Mouse (Mus musculus) forebrain, embryonic 11.5 days (tissue): ENCODE data around the gene Stn1. TPM values are rescaled to one million over a fixed set of nuclear protein-coding genes. Genes with fewer than 3 reads are reported as not detected.
A peak's percentile ranks its signal among the peaks of the same experiment; 100 is the strongest.

Experiments used
- ATAC-seq: fragments of 200-750 bp; cut with Nextera tagmentation; replicated peaks from 2 replicates; pipeline ENCODE4 v1.8.0; 2017; ENCODE audit warnings: moderate TSS enrichment; ENCODE audit not compliant: low FRiP score
- DNase-seq: peaks from one replicate; pipeline ENCODE4 v3.0.0-alpha.2; 2017; ENCODE audit warnings: low spot score
- H3K27ac ChIP-seq: fragments of 300-500 bp; sonication (generic); 2 replicates; pipeline ENCODE4 v1.5.1; 2014; ENCODE audit warnings: low read depth, low read length
- H3K27me3 ChIP-seq: fragments of 300-500 bp; sonication (generic); 2 replicates; pipeline ENCODE4 v1.6.1; 2014; ENCODE audit warnings: mild to moderate bottlenecking, low read length, mixed read lengths; ENCODE audit not compliant: control insufficient read depth, insufficient read depth
- H3K36me3 ChIP-seq: fragments of 300-500 bp; sonication (generic); 2 replicates; pipeline ENCODE4 v1.6.1; 2014; ENCODE audit warnings: mild to moderate bottlenecking, low read length, moderate library complexity, mixed read lengths; ENCODE audit not compliant: control insufficient read depth, insufficient read depth
- H3K4me1 ChIP-seq: fragments of 300-500 bp; sonication (generic); replicated peaks from 2 replicates; pipeline ENCODE4 v1.6.1; 2014; ENCODE audit warnings: low read length, mixed read lengths; ENCODE audit not compliant: control insufficient read depth, insufficient read depth
- H3K4me2 ChIP-seq: fragments of 300-500 bp; sonication (generic); 2 replicates; pipeline ENCODE4 v1.6.1; 2014; ENCODE audit warnings: low read depth, mild to moderate bottlenecking, low read length, moderate library complexity, mixed read lengths; ENCODE audit not compliant: severe bottlenecking
- H3K4me3 ChIP-seq: fragments of 300-500 bp; sonication (generic); 2 replicates; pipeline ENCODE4 v1.5.1; 2014; ENCODE audit warnings: low read depth, low read length
- H3K9ac ChIP-seq: fragments of 300-500 bp; sonication (generic); 2 replicates; pipeline ENCODE4 v1.6.1; 2014; ENCODE audit warnings: low read length
- H3K9me3 ChIP-seq: fragments of 300-500 bp; sonication (generic); 2 replicates; pipeline ENCODE4 v1.6.1; 2016; ENCODE audit warnings: low read length, mixed read lengths; ENCODE audit not compliant: control insufficient read depth
- WGBS: fragments of 180-500 bp; shearing (Covaris S2); extraction: QIAGEN DNeasy Blood & Tissue Kit; methylation state at CpG from one replicate; pipeline ENCODE4 v1.1.7; 2014; 5-methylcytosine and 5-hydroxymethylcytosine counted together
- polyA plus RNA-seq: library from polyadenylated mRNA; unstranded; fragments of >200 nt; fragmentation: Nextera tagmentation; extraction: Ambion mirVana; gene quantifications from 2 replicates; pipeline ENCODE4 v1.2.1, GENCODE M21; 2014

The Stn1 gene
- polyA plus RNA-seq, 1 experiment from 2014 or later: 54.9 TPM

GRCm38 (mm10) chr19:47549584-47549983 is 12.3 kb upstream of the Stn1 start:
- 89% methylated on average over 4 of the region's 4 CpGs for WGBS
- H3K4me2 ChIP-seq: no peak overlapping the region
- H3K9me3 ChIP-seq: no peaks in the 10 kb centered on the region
- no peak overlapping the region for H3K4me3 ChIP-seq
- no peak overlapping the region for H3K9ac ChIP-seq
- no peaks in the 10 kb centered on the region for H3K4me1 ChIP-seq
- DNase-seq (no peak), ATAC-seq (no peak)
- no peak overlapping the region for H3K27ac ChIP-seq
- no peaks in the 10 kb centered on the region for H3K27me3 ChIP-seq
- no peaks in the 10 kb centered on the region for H3K36me3 ChIP-seq

GRCm38 (mm10) chr19:47549174-47549573 is 11.9 kb upstream of the Stn1 start:
- Histone ChIP-seq H3K9me3 (no peaks in the 10 kb centered on the region), H3K4me1 (no peaks in the 10 kb centered on the region), H3K27me3 (no peaks in the 10 kb centered on the region), H3K4me3 (no peak overlapping the region), H3K4me2 (no peak overlapping the region), H3K9ac (no peak overlapping the region), H3K27ac (no peak overlapping the region), H3K36me3 (no peaks in the 10 kb centered on the region)
- 91% methylated on average over 9 of the region's 9 CpGs for WGBS
- ATAC-seq (no peak), DNase-seq (no peak)

- no peak overlapping the region for H3K4me3 ChIP-seq
- H3K9ac ChIP-seq: no peak overlapping the region
- no peaks in the 10 kb centered on the region for H3K4me1 ChIP-seq
- 92% methylated on average over 11 of the region's 11 CpGs for WGBS
- no peaks in the 10 kb centered on the region for H3K27me3 ChIP-seq
- H3K9me3 ChIP-seq: no peaks in the 10 kb centered on the region
- no peak overlapping the region for H3K27ac ChIP-seq
- no peak for ATAC-seq
- H3K36me3 ChIP-seq: no peaks in the 10 kb centered on the region
- H3K4me2 ChIP-seq: no peak overlapping the region
- no peak for DNase-seq
These were observed 11.2 kb upstream of the Stn1 start for GRCm38 (mm10) chr19:47548432-47549076.

- no peak overlapping the region for H3K4me3 ChIP-seq
- no peaks in the 10 kb centered on the region for H3K27me3 ChIP-seq
- no peaks in the 10 kb centered on the region for H3K36me3 ChIP-seq
- H3K27ac ChIP-seq: no peak overlapping the region
- H3K4me2 ChIP-seq: no peak overlapping the region
- H3K9ac ChIP-seq: no peak overlapping the region
- DNase-seq (no peak), ATAC-seq (no peak)
- no peaks in the 10 kb centered on the region for H3K4me1 ChIP-seq
- no peaks in the 10 kb centered on the region for H3K9me3 ChIP-seq
These were observed 8.2 kb upstream of the Stn1 start for GRCm38 (mm10) chr19:47545528-47545927.

- no peak for ATAC-seq
- Histone ChIP-seq H3K4me2 (no peak overlapping the region), H3K27me3 (no peaks in the 10 kb centered on the region), H3K4me3 (no peak overlapping the region), H3K9ac (no peak overlapping the region), H3K9me3 (no peaks in the 10 kb centered on the region), H3K36me3 (no peaks in the 10 kb centered on the region), H3K4me1 (no peaks in the 10 kb centered on the region), H3K27ac (no peak overlapping the region)
- no peak for DNase-seq
- WGBS: 52% methylated on average over 3 of the region's 3 CpGs
These were observed 7.7 kb upstream of the Stn1 start for GRCm38 (mm10) chr19:47545055-47545454.

GRCm38 (mm10) chr19:47542441-47542840 is 5.1 kb upstream of the Stn1 start:
- Histone ChIP-seq H3K27me3 (no peaks in the 10 kb centered on the region), H3K9ac (no peak overlapping the region), H3K36me3 (no peaks in the 10 kb centered on the region), H3K4me3 (no peak overlapping the region), H3K4me2 (no peak overlapping the region), H3K27ac (no peak overlapping the region), H3K9me3 (no peaks in the 10 kb centered on the region), H3K4me1 (peaks cover 2% of the 10 kb centered on the region; the same call in 1 of the 2 replicates)
- WGBS: 85% methylated on average over 7 of the region's 7 CpGs
- ATAC-seq: no peak
- DNase-seq: no peak

- no peaks in the 10 kb centered on the region for H3K9me3 ChIP-seq
- H3K4me2 ChIP-seq: no peak overlapping the region
- no peaks in the 10 kb centered on the region for H3K36me3 ChIP-seq
- DNase-seq (no peak), ATAC-seq (no peak)
- H3K9ac ChIP-seq: no peak overlapping the region
- WGBS: 32% methylated on average over 6 of the region's 6 CpGs
- H3K4me3 ChIP-seq: no peak overlapping the region
- H3K27ac ChIP-seq: no peak overlapping the region
- no peaks in the 10 kb centered on the region for H3K27me3 ChIP-seq
- H3K4me1 ChIP-seq: peaks cover 7% of the 10 kb centered on the region
These were observed 1.5 kb upstream of the Stn1 start for GRCm38 (mm10) chr19:47538801-47539200.

GRCm38 (mm10) chr19:47537879-47538278 is 572 bp upstream of the Stn1 start:
- no peaks in the 10 kb centered on the region for H3K36me3 ChIP-seq
- DNase-seq (no peak), ATAC-seq (no peak)
- H3K9ac ChIP-seq: peak overlapping the region; percentile 67
- 81% methylated on average over 6 of the region's 6 CpGs for WGBS
- no peak overlapping the region for H3K27ac ChIP-seq
- H3K4me3 ChIP-seq: no peak overlapping the region
- H3K4me2 ChIP-seq: no peak overlapping the region
- no peaks in the 10 kb centered on the region for H3K9me3 ChIP-seq
- no peaks in the 10 kb centered on the region for H3K27me3 ChIP-seq
- peaks cover 7% of the 10 kb centered on the region for H3K4me1 ChIP-seq
